Mouse (Mus musculus) erythroid progenitor cell, adult 5-6 weeks (primary cell): ENCODE results near the gene Sirt2. TPM values are rescaled to one million over a fixed set of nuclear protein-coding genes. Genes with fewer than 3 reads are reported as not detected.
A peak's percentile ranks its signal among the peaks of the same experiment; 100 is the strongest.

Source experiments
- ATAC-seq: replicated peaks from 2 replicates; pipeline ENCODE4 v1.8.0; 2016; ENCODE audit warnings: moderate number of reproducible peaks, mild to moderate bottlenecking, moderate TSS enrichment, inconsistent platforms; ENCODE audit not compliant: poor library complexity, low FRiP score, severe bottlenecking
- total RNA-seq, 2 experiments: library from RNA; stranded (forward) in 1 of 2; stranded (reverse) in 1 of 2; fragments of 150-400 nt in 1 of 2; fragments of 186-747, 209-891 nt in 1 of 2; gene quantifications; 2 replicates each; pipeline versions ENCODE4 v1.2.3 to v1.2.4; 2015 to 2017; ENCODE audit warnings: low replicate concordance in 2 of 2

Sirt2 gene
- total RNA-seq, 2 experiments from 2014 or later, result 3.6 to 40.2 TPM

GRCm38 (mm10) chr7:28761907-28762306 is 4.6 kb upstream of the Sirt2 start:
- ATAC-seq, result no peak

GRCm38 (mm10) chr7:28765211-28765610 is 1.3 kb upstream of the Sirt2 start:
- ATAC-seq, result no peak

GRCm38 (mm10) chr7:28766910-28767309 is 375 bp downstream of the Sirt2 start:
- no peak for ATAC-seq

GRCm38 (mm10) chr7:28767462-28767965 is 979 bp downstream of the Sirt2 start, which contains the start of gene Nfkbib:
Nfkbib (minus strand) TSS chr7:28767512.
- no peak for ATAC-seq

GRCm38 (mm10) chr7:28769414-28769958 is 3.0 kb downstream of the Sirt2 start:
- ATAC-seq, result no peak

- no peak for ATAC-seq
These were observed 3.8 kb downstream of the Sirt2 start for GRCm38 (mm10) chr7:28770309-28770708.

- ATAC-seq, result no peak
These were observed 5.3 kb downstream of the Sirt2 start for GRCm38 (mm10) chr7:28771867-28772266.

GRCm38 (mm10) chr7:28773163-28773562 is 6.6 kb downstream of the Sirt2 start:
- ATAC-seq, result no peak

GRCm38 (mm10) chr7:28774164-28774563 is 7.6 kb downstream of the Sirt2 start:
- ATAC-seq, result no peak

- no peak for ATAC-seq
These were observed 8.6 kb downstream of the Sirt2 start for GRCm38 (mm10) chr7:28775129-28775528.

- no peak for ATAC-seq
These were observed 12.3 kb downstream of the Sirt2 start for GRCm38 (mm10) chr7:28778825-28779224.

- ATAC-seq, result peak; percentile 73
These were observed 13.6 kb downstream of the Sirt2 start for GRCm38 (mm10) chr7:28780067-28780658.

- ATAC-seq, result no peak
These were observed 14.3 kb downstream of the Sirt2 start for GRCm38 (mm10) chr7:28780857-28781256.

- no peak for ATAC-seq
These were observed 14.7 kb downstream of the Sirt2 start for GRCm38 (mm10) chr7:28781261-28781663.

- ATAC-seq, result no peak
These were observed 18.6 kb downstream of the Sirt2 start for GRCm38 (mm10) chr7:28785161-28785560.

- no peak for ATAC-seq
These were observed 21.3 kb downstream of the Sirt2 start for GRCm38 (mm10) chr7:28787884-28788283.

- no peak for ATAC-seq
These were observed 22.0 kb downstream of the Sirt2 start, which contains the start of gene Rinl for GRCm38 (mm10) chr7:28788307-28789195. Rinl (plus strand) TSS chr7:28788969.

- no peak for ATAC-seq
These were observed 22.7 kb downstream of the Sirt2 start for GRCm38 (mm10) chr7:28789235-28789634.

- no peak for ATAC-seq
These were observed 23.7 kb downstream of the Sirt2 start for GRCm38 (mm10) chr7:28790066-28790806.

- ATAC-seq, result no peak
These were observed 25.2 kb downstream of the Sirt2 start for GRCm38 (mm10) chr7:28791706-28792105.
